Mouse (Mus musculus) adrenal gland, postnatal 4 days (tissue): ENCODE measurements around the gene Map2k7. TPM values are rescaled to one million over a fixed set of nuclear protein-coding genes. Genes with fewer than 3 reads are reported as not detected.

Source experiments
- DNase-seq, 2 experiments: peaks; one replicate each; pipeline ENCODE4 v3.0.0; 2021 to 2022; ENCODE audit warnings: low spot score in 2 of 2, mixed read lengths in 2 of 2
- total RNA-seq, 2 experiments: library from RNA; stranded (reverse); gene quantifications; 2 replicates each; pipeline ENCODE4 v1.2.3; 2021

The Map2k7 gene
- total RNA-seq, 2 experiments from 2014 or later, result 121 to 129 TPM

DNA sequence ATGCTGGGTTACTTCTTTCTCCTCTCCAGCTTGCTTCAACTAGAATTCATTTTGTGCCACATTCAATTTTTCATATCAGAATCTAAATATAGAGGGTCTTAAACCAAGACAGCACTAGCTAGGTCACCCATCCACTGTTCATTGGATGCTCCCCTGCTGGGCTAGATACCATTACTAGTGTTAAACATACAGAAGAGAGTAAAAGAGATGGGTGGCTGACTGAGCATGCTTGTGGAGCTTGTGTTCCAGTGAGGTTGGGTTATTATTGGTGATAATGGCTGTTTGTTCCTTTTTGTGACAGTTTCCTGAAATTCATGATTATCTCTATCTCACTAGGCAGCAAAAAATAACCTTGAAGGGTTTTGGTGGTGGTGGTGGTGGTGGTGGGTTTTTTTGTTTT lies 16.5 kb upstream of the Map2k7 start:
- no peak for DNase-seq

DNA sequence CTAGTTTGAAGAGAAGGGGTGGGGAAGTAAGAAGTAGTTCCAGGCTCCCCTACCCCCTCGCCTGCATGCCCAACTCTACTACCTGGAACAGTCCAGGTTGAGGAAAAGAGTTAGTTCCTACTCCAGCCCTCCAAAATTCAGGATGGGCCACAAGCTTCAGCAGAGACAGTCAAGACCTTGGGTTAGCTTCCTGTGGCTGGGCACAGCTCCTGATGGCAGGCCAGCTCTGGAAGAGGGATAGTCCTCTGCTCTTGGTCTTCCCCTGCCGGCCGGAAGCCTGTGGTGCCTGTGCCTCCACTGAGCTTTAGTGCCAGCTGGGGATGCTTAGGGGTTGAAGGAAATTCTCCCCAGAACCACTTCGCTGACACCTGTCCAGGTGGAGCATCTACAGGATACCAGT lies 12.2 kb upstream of the Map2k7 start:
- no peak for DNase-seq

DNA sequence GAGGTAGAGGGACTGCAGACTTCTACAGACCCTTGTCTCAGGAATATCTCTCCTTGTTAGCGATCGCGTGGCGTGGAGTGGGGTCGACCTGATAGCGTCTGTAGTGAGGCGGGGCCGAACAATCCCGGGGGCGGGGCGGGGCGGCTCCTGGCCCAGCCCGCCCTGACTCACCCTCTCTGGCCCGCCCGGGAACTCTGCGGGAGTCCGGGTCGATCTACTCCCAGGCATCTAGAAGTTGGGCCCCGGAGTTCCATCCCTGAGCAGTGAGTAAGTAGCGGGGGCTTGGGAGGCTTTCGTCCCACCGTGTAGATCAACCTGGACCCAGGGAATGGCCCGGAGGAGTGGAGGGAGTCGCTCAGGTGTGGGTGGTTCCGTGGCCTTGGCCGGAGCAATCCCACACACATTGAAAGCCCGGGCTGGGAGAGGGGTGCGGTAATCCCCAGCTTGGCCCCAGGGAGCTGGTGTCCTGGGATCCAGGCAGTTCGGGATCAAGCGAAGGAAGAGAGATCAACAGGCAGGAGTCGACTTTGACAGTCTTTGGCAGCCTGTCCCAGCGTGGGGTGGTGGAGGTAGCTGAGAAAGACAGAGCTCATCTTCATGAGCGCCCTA lies 11.7 kb upstream of the Map2k7 start, which contains the start of gene Lrrc8e:
TSS of gene Lrrc8e (plus strand) at position 89 of the 609 bp plus-strand sequence.
- no peak for DNase-seq

DNA sequence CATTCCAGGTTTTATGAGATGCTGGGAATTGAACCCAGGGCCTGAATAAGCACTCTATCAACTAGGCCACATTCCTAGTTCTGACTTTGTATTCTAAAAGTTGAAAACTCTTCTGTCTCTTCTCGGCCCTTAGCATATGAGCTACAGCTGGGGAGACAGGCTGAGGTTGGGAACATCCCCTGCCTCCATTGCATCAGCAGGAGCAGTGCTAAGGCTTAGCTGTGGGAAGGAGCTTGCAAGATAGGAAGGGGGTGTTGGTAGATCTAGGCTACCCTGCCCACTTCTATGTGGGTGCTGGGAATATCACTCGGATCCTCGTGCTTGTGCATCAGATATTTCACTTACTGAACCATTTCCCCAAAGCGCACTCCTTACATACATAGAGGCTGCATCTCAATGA lies 10.6 kb upstream of the Map2k7 start:
- no peak for DNase-seq

DNA sequence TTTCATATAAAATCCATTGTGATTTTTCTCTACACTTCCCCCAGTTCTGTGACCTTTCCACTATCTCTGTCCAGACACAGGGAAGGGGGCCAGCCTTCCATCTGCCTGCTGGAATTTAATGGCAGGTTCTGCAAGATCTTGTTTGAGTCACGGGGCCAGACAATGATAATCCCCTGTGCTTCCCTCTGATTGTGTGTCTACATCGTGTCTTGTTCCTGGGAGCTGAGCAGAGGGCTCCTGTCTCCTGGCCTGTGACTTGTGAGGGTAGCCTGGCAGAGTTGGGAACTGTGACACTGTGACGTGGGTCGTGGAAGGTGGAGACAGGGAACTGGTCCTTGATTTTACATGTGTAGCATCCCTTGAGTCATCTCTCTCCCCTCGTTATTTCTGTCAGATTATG lies 8.8 kb upstream of the Map2k7 start:
- DNase-seq, result no peak

DNA sequence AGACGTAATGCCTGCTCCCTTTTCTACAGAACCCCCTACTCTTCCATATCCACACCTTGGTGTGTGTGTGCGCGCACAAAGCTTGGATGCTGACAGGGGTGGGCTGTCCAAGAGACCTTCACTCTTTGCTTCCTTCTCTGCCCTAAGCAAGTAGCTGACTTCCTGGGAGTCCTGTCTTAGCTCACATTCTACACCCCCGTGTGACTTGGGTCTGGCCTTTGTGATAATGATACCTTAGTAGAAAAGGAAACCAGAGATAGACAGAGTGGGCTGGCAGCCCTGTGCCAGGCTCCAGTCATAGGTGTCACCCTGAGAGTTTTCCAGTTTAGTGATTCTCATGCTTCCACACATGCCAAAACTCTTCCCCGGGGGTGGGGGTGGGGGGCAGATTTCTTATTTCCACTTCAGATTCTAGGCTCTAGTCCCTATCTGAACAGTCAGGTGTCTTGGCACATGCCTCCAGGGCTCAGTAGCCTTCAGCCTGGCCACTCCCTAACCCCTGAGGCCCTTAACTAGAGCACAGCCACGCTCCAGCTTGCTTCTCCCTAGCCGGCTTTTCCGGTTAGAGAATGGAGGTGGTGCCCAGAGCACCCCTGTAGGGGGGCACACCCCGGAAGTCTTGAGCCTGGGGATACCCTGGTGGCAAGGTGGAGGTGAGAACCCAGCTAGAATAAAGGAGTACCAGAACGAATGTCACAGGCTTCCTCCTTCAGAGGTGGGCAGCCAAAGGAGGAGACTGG lies 7.8 kb upstream of the Map2k7 start:
- no peak for DNase-seq

DNA sequence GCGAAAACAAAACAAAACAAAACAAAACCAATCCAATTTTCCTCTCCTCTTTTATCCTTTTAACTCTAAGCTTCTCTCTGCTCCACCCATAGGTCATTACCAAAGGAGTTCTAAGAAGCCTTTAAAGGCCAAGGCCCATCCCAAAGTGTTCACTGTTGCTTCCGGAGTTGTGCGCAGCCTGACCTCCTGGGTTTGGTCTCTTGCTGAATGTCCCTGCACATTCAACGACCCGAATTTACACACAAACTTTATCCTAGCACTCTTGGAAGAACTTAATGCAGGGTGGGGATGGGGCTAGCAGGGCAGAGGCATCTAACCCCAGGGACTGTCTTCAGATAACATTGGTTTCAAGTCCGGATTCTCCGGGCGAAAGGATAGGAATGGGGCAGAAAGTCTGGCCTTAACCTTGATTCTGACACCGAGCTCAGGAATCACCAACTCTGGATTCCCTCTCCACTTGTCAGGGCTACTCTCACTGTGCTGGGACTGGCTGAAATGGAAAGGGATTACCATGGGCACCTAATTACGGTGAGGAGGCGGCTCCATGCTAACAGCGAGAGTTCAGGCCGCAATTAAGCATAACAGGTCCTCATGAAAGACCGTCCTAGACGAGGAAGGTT lies 616 bp upstream of the Map2k7 start:
- peak in 1 of 2 experiments; percentile 47 for DNase-seq

DNA sequence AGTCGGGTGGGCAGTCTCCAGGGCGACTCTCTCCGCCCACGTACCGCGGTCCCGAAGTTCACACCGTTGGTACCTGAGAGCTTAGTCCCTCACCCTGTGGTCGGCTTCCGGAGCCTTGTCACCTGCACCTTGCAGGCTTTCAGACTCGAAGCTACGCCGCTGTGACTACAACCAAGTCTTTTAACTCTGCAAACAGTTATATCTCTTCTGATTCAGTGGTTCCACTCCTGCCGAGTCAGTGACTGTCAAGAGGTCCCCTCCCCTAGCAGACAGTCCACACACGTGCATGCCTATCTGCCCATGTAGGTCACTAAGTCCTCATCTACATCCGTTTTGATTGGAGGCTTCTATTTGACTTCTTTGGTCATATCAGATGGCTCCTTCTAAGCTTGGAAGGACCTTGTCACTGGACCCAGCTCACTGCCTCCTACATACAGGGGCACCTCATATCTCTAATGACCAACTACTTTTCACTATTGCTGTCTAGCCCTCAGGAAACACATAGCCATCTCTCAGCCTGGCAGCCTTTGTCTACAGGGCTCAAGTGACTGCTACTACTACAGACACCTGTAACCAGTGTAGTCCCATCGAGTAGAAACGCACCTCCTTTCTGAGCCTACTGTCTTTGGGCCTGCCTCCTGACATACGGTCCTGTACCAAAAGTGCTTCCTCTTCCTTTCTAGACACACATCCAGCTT lies 802 bp downstream of the Map2k7 start:
- DNase-seq, result no peak

DNA sequence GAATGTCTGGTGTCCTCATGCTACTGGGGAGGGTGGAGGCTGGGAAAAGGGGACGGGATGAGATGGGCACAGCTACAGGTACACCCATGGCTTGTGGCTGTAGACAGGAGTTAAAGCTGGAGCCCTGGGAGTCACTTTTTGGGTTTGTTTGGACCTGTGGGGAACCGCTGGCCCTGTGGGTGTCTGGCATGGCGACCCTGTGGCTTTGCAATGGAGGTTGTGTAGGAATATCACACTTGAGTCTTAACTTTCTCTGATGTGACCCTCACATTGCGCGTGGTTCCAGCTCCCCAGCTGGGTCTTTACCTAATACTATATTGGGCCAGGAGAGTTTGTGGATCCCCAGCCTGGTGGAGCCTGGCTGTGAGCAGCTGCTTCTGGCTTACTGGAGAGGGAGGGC lies 6.5 kb downstream of the Map2k7 start:
- no peak for DNase-seq

DNA sequence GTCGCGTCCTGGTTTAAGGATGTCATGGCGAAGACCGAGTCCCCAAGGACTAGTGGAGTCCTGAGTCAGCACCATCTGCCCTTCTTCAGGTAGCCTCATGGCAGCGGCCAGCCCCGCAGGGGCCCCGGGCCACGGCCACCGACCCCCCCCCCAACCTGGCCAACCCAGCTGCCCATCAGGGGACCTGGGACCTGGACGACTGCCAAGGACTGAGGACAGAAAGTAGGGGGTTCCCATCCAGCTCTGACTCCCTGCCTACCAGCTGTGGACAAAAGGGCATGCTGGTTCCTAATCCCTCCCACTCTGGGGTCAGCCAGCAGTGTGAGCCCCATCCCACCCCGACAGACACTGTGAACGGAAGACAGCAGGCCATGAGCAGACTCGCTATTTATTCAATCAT lies 7.2 kb downstream of the Map2k7 start:
- no peak for DNase-seq

DNA sequence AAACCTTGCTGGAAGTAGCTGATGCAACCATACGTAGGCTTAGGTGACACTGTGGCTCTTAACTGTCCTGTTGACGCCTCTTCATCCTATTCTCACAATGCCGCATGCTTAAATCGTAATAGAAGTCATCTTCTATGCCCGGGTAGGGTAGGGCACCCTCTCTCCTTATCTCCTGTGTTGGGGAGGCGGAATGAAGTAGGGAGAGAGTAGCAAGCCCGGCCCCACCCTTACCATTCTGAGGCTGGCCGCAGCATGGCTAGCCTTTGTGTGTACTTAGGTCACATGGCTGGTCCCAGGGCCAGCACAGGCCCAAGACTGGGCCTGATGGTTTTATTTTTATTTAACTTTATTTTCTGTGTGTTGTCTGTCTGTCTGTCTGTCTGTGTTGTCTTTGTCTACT lies 8.7 kb downstream of the Map2k7 start:
- no peak for DNase-seq

DNA sequence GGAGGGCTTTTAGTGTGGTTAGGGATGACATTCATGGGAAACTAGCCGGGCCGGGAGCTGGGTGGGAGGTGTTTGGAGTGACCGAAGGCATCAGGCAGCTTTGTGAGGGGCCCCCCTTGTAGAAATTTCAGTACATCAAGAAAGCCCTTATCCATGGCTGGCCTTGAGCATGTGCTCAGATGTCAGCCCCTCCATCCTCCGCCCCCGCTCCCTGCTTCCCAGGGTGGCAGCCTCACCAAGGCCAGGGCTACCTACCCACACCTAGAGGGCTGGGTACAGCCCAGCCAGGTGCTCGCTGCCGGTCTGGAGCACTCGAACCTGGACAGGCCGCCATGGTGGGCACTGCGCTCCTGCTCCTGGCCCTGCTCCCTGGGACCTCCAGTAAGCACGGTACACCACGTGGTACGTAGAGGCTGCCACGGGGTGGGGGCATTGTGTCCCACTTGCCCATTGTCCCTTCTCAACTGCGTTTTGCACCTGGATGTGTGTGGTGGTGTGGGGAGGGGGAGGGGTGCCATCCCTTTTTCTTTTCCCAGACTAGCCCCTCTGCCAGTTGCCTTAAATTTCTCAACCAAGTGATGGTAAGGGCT lies 9.5 kb downstream of the Map2k7 start, which contains the start of gene Tgfbr3l:
TSS of gene Tgfbr3l (plus strand) at position 264 of the 590 bp plus-strand sequence.
- DNase-seq, result no peak

DNA sequence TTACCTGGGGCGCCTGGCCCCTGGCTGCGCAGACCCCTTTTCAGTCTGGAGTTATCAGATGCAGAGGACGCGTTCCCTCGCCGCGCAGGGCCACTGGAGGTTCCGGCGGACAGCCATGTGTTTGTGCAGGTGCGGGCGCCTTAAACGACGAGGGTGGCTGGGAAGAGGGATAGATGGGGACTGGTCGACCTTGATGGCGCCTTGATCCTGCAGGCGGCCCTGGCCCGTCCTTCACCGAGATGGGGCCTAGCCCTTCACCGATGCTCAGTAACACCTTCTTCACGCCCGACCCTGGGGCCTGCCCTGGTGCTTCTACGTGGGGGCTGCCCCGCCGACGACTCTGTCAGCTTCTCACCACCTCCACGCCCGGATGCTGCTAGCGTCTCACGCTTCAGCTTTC lies 10.7 kb downstream of the Map2k7 start:
- peak in 1 of 2 experiments; percentile 45 for DNase-seq

DNA sequence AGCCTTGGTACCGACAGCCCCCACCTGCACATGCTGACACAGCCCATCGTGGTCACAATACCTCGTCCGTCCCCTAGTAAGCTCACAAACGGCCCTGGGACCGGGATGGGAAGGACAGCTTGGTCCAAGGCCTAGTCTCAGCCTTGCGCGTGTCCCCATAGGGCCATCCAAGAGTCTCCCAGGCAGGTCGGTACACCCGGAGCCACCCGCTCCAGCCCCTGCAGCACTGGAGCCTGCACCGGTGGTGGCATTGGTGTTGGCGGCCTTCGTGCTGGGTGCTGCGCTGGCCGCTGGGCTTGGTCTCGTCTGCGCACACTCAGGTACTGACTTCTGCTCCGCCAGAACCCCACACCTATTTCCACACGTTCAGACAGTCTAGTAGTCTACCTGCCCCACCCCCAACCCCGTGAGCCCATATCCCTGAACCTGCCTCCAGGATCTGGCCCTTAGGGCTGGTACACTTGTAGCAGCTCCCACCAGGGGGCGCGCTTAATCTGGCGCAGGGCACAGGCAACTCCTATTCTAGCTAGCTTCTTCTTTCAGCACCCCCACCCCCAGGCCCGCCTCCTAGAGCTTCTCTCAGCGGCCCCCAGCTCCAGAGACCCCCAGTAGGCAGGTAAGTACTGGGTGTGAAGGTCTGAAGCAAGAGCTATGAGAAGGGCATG lies 11.9 kb downstream of the Map2k7 start:
- peak; percentile 70 to 76 for DNase-seq

DNA sequence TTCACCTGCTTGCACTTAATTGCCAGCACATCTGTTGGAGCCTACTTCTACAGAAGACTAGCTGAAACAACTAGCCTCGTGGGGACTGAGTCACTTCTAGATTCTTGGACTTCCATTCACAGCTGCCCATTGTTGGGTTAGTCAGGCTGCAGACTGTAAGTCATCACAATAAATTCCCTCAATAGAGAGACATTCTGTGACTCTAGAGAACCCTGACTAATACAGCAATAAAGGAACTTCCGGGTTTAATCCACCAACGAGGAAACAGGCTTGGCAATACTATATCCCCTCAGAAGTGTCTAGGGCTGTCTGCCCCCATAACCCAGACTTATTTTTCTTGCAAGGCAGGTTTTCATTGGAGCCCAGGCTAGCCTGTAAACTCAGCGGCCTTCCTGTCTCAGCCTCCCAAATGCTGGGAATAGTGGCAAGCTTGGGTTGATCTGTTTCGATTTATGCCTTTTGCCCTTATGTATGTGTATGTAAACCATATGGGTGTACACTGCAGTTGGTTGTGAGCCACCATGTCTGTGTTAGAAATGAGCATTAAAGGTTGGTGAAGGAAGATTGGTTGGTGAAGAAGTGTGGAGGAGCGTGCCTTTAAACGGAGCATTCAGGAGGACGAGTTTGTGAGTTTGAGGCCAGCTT lies 13.7 kb downstream of the Map2k7 start:
- no peak for DNase-seq

DNA sequence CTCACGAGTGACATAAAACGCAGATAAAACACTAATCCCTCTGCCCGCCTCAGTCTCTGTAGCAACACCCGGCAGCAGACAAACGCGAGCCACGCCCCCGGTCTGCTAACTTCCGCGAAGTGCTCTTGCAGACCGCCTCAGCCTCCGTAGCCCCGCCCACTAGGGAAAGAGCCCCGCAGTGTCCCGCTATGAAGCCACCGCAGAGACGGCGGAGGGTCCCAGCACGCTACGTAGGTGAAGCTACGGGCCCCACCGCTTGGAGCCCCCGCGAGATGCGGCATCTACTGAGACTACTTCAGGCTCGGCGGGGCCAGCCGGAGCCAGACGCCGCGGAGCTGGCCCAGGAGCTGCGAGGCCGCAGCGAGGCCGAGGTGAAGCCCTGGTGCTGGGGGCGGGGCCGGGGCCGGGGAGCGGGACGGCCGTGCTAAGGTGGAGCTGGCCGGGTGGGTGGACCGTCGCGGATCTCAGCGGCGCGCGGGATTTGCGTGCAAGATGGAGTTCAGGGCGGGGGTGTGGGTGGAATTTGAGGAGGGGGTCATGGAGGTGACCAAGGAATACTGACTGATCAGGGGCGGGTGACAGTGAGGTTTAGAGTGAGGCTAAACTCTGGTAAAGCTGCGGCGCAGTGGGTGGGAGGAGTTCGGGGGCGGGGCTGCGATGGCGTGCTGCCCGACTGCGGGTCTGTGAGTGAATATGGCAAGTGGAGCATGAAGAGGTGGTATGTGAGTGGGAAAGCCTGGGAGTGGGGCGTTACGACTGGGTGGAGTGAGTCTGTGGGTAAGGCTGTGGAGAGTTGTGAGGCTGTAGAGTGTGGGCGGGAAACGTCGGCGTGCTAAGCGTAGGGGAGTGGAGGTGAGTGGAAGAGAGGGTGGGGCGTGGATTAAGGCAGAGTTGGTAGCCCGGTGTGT lies 14.6 kb downstream of the Map2k7 start, which contains the start of gene Snapc2:
TSS of gene Snapc2 (plus strand) at position 147 of the 908 bp plus-strand sequence.
- peak; percentile 90 to 92 for DNase-seq

DNA sequence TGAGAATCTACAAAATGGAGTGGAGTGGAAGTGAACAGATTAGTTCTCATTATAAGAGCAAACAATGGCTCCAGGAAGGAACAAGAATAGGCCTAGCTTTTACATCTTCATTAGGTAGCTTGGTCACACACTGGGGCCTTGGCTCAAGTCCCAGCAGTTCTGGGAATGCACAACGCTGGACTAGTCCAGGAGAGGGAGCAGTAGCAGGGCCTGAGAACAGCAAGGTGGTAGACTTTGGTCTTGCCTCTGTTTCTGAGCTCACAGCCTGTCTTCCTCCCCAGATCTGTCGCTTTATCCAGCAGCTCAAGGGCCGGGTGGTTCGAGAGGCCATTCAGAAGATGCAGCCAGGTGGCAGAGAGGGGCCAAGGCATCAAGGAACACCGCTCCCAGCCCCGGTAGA lies 15.5 kb downstream of the Map2k7 start:
- no peak for DNase-seq

DNA sequence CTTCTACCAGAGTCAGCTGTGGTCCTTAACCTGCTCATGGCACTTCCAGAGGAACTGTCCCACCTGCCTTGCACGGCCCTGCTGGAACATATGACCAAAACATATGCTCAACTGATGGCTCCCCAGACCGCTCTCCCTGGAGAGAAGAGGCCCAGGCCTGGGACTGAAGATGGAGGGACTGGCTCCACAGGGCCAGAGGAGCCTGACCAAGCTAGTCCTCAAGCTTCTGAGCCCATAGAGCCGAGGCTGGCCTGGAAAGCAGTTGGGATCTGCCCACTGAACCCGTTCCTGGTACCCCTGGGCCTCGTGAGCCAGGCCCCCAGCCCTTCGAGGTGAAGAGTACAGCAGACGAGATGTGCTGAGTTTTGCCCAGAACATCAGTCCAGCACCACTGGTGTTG lies 16.9 kb downstream of the Map2k7 start:
- DNase-seq, result peak in 1 of 2 experiments; percentile 2

DNA sequence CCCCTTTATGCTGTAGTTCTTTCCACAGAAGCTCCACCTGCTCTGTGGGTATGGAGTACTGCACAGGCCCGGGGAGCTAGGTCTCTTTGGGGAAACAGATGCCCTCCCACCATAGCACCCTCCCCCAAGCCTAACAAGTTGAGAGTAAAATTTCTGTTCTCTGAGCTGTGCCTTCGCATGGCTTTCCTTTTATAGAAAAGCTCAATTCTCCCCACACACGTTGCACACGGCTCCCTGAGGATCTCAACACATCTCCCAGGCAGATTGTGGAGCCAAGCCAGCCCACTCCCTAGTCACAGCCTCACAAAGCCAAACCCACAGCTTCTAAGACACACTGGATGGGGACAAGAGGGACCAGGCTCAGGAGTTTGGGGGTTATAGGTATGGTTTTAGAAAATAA lies 18.4 kb downstream of the Map2k7 start:
- DNase-seq, result no peak
